Mouse (Mus musculus) forelimb bud, embryonic 11.5 days (tissue): Measurements from ENCODE around the gene Patz1.

ENCODE experiments used
- DNase-seq: peaks from one replicate; pipeline ENCODE4 v3.0.0-alpha.2; 2012; ENCODE audit warnings: low read depth, low spot score

Patz1 gene

DNA sequence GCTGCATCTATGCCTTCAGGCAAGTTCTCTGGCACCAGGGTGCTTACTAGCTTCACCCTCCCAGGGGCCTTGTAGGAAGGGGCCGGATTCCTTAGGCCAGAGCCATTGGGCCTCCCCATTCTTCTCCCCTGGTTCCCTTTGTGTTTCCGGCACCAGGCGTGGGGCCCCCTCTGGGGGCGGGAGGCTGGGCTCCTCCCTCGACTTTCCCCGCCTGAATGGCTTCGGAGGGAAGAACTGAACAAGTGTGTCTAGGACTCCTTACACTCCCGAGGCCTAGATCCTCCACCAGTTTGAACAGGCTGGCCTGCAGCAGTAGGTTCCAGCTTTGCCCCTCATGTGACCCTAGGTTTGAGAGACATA, 3.4 kb downstream of the Patz1 start:
- DNase-seq, result peak; percentile 66

DNA sequence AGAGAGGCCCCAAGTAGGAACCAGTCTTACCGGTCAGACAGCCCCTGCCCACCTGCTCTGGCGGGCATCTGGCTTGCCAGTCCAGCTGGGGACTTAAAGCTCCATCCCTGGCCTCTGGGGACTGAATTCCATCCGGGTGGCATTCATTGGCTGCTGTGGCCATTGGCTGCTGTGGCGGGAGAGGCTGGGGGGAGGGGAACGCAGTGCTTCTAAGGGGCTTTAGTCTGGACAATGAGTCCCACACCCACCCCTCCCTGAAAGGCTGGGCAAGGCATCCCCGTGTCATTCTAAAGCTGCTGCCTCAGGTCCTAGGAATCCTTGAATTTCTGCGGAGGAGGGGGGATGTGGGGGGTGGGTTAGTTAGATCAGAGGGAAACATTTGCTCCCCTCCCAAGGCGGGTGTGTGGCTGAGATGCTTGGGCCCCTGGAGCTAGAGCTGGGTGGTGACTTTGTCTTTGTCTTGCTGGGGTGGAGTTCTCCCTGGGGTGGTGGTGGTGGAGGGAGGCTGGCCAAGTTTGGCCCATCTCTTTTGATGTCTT, 4.1 kb downstream of the Patz1 start:
- DNase-seq, result peak; percentile 80

DNA sequence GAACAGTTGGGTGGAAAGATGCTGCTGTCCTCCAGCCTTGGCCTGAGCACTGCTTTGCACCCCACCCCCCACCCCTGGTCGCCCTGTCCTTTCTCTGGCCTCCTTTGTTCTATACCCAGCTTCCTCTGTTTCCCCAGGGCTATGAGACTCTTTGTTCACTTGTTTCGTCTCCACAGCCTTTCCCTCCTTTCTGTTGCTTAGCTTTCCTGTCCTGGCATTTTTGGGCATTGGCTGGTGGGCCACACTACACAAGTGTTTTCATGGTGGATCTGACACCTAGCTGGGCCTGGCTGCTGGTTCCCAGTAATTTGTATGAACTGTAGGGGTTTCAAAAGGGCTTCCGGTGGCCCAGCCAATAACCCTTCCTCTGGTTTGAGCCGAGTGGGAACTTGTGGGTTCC, 4.7 kb downstream of the Patz1 start:
- DNase-seq, result no peak

DNA sequence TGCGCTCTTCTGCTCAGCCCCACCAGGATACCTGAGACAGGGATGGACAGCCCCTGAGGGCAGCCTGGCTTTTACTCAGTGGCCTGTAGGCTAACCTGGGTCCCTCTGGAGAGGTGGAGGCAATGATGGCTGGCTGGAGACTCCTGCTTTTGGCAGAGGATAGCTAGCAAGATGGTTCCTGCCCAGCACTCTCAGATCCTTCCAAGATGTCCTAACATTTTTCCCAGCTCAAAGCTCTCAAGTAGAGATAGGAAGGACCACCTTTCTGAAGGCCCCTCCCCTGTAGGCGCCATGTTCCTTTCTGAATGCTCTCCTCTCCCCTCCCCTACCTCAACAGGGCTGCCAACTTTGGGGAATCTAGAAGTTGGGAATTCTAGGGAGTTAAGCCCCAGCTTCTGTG, 6.0 kb downstream of the Patz1 start:
- DNase-seq, result no peak

DNA sequence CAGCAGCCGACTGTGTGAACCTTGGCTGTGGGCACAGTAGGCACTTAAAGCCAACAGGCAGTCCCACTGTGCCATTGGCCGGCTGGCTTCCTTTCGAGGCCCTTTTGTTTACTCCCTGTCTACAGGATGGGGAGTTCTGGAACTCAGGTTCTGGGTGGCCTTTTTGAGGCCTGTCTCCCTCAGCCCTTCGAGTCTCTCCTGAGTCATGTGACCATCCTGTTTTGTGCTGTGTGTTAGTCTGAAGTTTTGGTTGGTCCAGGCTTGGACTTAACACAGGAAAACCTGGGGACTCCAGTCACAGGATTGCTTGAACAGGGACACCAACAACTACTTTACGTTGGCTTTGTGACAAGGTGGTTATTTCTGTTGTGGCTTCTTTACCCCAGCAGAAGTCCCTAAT, 7.4 kb downstream of the Patz1 start:
- no peak for DNase-seq

DNA sequence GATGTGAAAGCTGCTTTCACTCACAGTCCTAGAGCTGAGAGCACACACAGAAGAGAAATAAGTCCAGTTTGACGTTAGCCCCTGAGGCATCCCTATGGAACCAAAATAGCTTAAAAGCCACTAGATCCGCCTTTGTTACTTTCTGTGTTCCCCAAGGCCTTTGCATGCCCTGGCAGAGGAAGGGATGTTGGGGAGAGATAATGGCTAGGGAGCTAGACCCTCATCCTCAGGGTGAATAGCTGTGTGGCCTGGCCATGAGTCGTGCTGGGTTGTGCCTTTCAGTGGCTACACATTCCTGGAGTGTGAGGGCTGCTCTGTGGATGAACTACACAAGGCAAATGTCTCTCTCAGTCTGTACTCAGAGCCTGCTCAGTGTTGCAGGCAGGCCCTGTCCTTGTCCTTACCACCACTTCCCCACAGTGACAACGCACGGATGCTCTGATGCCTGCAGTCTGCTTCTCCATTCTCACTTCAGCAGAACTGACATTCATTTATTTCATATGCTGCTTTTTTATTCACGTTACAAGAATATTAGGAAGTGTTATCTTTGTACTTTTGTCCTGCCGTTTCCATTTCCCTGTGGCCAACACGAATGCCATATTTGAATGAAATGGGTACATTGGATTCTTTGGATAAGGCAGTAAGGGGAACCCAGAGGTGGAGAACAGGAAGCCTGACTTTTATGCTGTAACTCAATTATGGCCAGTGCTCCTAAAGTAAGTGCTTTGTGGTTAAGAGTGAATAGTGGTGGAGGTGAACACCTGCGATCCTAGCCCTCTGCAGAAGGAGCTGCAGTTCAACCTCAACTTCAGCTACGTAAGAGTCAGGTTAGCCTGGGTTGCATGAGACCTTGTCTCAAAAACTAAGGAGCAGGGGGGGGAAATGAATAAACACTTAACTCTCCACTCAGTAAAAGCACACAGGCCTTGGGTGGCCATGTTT, 9.5 kb downstream of the Patz1 start:
- no peak for DNase-seq

DNA sequence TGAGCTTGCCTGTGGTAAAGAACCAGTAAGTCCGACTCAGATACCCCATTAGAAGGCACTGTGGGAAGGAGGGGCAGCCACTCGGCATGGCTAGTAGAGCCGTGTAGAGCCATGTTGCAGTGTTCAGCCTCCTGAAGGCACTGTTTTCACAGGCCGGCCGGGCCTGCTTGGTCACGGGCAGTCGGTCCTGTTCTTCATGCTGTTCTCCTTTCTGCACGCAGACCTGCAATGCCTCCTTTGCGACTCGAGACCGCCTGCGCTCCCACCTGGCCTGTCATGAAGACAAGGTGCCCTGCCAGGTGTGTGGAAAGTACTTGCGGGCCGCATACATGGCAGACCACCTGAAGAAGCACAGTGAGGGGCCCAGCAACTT, 10.1 kb downstream of the Patz1 start:
- no peak for DNase-seq

DNA sequence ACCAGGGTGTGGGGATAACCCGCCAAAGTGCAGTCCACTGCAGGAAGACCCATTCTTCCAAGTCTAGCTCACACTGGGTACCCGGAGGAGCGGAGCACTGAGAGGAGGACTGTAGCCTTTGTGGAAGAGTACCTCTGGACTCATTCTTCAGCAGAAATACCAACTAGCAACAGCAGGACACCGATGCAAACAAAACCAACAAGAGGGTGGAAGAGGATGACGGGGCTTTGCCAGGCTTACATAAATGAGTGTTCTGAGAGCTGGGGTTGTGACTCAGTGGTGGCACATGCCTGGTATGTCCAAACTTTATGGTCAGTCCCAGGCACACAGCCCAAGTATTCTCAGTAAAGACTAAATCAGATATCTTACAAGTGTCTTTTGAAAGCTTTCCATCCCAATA, 12.4 kb downstream of the Patz1 start:
- no peak for DNase-seq

DNA sequence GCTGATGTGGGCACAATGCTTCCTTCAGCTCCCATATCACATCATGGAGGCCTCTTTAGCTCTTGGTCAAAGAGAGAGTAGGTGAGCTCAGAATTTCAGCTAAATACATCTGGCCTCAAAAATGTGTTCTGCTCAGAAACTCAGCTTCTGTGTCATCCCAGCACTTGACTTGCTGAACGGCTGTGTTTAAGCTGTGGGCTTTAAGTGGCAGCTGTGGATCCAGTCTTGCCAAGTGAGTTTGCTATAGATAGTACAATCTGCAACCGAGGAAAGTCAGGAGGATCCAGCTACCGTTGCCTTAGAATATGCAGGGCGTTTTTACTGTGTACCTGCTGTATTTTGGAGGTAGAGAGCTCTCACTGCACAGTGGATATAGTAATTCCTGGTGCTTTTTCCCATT, 13.7 kb downstream of the Patz1 start:
- DNase-seq, result no peak

DNA sequence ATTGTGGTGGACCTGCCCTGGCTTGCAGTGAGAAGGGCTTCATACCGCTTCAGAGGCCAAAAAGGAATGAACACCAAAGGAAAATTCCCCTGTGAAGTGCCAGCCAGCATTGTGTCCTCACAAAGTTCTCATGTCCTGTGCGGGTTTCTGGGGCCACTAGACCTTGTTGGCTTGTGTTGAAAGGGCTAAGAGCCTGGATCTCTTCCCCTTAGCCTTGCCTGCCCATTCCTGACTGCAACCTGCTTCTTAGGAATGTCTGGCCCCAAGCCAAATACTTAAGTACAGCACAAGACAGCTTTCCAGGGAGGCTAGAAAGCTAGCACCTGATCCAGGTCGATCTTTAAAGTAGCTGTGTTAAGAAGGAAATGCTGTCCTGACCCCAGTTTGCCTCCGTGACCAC, 14.1 kb downstream of the Patz1 start:
- DNase-seq, result no peak

DNA sequence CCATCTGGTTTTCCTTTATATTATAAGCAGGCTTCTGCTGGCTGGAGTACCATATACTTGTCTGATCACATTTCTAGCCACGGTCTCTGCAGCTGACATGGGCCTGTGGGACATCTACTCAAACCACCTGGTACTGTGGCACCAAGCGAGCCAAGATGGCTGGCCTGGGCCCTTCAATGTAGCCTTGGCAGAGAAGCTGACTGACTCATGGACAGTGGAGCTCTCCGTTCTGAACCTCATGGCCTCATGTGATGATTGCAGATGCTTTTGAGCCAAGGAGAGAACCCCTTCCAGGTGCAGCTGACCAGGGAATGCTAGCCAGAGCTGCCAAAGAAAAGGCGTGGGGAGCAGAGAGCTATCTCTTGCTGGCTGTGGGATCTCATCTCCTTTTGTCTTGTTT, 17.1 kb downstream of the Patz1 start:
- DNase-seq, result no peak

DNA sequence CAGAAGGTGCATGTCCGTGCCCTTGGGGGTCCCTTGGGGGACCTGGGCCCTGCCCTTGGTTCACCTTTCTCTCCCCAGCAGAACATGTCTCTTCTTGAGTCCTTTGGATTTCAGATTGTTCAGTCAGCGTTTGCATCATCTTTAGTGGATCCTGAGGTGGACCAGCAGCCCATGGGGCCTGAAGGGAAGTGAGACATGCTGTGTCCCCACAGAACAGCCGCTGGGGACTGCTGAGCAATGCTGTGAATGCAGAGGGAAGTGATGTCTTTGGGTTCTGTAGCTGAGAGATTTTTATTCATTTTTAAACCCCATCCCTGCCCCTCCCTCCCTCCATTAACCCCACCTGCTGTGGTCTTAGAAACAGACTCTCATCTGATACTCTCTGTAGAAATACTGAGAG, 19.2 kb downstream of the Patz1 start:
- DNase-seq, result no peak

DNA sequence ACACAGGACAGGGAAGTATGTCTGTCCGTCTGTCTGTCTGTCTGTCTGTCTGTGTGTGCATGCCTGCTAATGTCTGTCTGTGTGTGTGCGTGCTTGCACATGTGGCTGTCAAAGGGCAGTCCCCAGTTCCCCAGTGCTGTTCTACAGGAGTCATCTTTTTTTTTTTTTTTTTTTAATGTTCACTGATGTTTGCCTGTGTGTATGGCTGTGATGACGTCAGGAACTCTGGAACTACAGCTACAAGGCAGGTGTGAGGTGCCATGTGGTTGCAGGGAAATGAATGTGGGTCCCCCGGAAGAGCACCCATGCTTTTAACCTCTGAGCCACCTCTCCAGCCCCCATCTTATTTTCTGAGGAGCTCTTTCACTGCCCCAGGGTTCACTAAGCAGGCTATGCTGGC, 21.2 kb downstream of the Patz1 start:
- no peak for DNase-seq

DNA sequence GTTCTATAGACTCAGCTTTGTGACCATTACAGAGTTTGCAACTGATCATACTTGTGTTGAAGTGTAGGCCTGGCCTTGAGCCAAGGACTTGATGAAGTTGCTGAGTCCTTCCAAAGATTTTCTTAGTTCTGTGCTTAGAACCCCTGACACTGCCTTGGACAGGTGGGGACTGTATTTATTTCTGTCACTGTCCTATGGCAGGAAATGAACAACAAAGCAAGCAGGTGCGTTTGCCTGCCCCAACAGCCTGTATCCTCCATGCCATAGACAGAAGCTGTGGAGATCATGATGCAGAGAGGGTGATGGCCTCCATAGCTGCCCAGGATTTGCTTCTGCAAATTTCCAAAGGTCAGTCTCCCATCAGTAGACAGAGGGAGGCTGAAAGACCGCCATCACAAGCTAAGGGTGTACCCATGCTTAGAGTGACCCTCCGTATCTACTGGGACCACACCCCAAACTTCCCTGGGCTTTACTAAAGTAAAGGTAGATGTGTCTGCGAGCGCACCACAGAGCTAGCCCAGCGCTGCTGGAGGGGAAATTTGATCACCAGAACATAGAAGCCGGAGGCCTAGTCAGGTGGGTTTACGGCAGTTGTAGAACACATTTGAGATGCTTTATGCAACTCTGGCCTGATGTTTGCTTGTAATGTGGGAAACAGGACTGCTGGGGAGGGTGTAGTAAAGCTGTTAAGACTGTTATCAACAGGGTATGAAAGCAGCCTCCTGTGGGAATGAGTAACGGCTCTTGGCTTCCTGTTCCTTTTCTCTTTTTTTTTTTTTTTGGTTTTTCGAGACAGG, 22.3 kb downstream of the Patz1 start:
- DNase-seq, result no peak

DNA sequence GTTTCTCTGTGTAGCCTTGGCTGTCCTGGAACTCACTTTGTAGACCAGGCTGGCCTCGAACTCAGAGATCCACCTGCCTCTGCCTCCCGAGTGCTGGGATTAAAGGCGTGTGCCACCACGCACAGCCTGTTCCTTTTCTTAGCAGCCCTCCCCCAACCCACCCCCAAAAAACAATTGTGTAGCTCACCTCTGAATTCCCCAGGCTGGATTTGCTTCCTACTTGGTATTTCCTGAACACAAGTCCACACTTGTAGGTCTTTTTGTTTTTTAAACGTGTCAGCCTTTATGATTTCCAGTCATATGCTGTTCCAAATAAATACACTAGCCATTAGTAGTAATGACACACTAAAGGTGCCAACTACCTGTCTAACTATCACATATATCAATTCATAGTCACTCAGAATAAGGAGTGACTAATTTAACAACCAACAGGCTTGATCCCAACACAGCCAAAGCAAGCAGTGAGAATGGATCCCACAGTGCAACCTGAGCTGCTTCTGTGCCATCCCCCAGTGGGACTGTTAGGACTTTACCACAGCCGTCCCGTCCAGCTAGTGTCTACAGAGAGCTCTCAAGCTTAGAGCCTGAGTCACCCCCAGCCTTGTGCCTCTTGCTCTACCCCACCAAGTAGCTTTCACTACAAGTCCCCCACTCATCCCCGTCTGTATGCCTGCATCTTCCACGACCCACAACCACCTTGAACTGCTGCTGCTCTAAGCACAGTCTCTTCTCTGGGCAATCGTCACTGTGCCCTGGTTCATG, 23.1 kb downstream of the Patz1 start:
- DNase-seq, result no peak

DNA sequence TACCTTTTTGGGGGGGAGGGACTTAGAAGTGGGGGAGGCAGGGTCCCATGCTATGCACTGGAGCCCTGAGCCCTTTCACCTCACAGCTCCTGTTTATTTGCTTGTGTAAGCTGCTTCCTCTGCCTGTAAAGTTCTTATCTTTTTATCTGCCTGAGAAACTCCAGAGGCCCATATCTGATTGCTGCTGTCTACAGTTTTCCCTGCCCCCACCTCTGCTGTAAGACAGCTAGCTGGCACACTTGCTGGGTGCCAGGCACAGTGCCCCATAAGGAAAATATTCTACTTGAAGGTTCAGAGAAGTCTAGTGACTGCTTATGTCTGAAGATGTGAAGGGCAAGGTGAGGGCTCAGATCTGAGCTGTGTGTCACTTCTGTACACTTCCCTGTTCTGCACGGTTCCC, 24.6 kb downstream of the Patz1 start:
- no peak for DNase-seq

DNA sequence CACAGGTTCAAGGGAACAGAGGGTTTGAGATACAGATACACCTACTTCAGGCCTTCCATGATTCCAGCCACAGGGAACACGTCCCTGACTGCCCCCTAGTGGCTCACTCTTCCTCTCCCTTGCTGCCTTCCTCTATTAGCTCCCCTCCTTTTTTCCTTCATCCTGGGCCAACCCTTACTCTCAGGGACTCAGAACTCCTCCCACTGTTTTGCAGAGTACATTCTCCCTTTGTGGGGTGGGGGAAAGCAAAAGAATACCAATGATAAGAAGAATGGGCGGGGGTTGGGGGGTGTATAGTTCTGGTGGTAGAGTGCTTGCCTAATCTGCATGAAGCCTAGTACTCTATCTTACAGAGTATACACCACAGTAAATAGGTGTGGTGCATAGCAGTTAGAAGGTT, 25.5 kb downstream of the Patz1 start:
- DNase-seq, result no peak

DNA sequence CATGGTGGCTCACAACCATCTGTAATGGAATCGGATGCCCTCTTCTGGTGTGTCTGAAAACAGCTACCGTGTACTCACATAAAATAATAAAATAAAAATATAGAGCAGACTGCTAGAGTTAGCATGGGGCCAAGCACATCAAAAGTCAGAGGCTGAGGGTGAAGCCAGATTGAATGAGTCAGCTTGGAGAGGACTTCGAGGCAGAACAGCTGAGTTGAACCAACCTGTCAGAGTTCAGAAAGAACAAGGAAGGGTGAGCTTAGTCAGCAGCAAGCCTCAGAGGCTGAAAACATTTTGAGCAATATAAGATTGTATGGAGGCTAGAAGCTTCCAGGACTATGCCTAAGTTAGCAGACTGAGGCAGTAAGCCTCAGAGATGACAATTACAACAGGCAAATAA, 29.6 kb downstream of the Patz1 start:
- no peak for DNase-seq

DNA sequence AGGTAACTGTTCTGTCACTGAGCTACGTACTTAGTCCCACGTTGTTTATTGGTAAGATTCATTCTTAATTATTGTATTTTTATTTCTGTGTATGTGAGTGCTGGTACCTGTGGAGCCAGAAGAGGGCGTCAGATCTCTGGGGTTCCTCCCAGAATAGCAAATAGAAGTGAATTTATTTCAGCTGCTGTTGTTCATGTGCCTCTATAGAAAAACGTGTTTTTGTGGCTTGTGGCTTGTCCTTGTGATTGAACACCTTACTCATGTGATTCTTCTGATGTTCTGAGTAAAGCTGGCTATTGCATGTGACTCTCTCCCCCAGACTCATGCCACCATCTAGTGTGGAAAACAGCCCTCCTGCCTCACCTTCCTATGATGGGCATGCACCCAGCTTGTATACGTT, 39.6 kb downstream of the Patz1 start:
- DNase-seq, result no peak

DNA sequence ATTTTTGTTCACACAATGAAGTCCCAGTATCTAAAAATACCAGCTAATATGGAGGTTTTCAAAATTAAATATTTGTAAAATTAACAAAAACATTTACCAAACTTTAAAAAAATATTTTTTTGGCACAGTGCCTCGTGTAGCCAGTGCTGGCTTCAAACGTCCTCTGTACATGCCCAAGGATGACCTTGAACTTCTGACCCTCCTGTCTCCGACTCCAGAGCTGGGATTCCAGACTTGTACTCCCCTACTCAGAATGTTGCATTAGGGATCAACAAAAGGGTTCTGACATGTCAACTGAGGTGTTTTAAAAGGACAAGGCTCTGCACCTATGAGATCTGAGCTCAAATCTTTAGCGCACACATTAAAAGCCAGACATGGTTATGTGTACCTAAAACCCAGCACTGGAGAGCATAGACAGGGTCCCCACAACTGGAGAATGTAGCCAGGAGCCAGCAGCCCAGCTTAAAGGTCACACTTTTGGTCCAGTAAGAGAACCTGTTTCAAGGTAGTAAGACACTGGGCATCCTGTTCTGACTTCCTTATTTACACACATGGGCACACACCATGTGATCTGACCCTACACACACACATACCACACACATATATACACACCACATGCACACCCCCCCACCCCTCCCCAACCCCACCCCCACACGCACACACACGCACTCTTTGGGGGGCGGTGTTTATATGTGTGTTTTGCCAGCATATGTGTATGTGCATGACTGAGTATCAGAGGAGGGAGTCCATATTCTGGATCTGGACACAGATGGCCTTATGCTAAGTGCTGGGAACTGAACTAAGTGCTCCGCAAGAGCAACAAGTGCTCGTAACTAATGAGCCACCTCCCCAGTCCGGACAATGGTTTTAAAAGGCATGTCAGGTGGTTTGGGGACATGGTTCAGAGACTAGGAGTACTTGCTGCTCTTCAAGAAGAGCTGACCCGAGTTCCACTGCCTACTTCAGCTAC, 40.4 kb downstream of the Patz1 start:
- no peak for DNase-seq

DNA sequence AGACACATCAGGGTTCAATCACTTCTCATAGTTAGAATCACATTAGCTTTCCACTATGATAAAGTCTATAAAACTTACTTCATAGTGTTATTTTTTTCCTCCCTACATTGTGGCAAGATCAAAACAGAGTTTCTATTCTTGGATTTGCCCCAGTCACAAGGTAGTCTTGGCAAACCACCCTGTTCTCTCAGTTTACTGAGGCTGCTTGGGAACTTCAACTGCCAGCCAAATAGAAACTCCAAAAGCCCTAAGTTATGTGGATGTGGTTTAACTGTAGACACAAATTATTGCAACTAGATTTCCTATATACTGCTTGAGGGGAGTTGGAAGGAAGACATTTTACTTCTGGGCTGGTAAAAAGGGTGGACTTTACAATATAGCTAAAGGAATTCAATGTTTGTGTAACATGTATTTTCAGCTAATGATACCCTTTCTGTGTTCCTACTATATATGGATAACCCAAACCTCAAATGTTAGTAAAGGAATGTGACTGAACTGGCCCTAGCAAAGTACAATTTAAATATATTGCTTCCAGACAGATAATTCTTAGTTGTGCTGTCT, 41.3 kb downstream of the Patz1 start, which contains the start of gene Pik3ip1:
Pik3ip1 (plus strand) TSS at position 511 of the 561 bp plus-strand sequence.
- no peak for DNase-seq
